Mouse (Mus musculus) forebrain, embryonic 14.5 days (tissue): ENCODE results near the gene Aes. TPM values are rescaled to one million over a fixed set of nuclear protein-coding genes. Genes with fewer than 3 reads are reported as not detected.

Experiments used
- ATAC-seq: fragments of 200-750 bp; cut with Nextera tagmentation; 2 replicates; pipeline ENCODE4 v1.8.0; 2017; ENCODE audit warnings: mild to moderate bottlenecking, moderate library complexity
- DNase-seq: peaks from one replicate; pipeline ENCODE4 v3.0.0-alpha.2; 2015; ENCODE audit warnings: low spot score
- H3K27ac ChIP-seq: fragments of 300-500 bp; sonication (generic); 2 replicates; pipeline ENCODE4 v1.5.1; 2014; ENCODE audit warnings: low read depth, mild to moderate bottlenecking, control low read depth, low read length, moderate library complexity
- H3K27me3 ChIP-seq: fragments of 300-500 bp; sonication (generic); replicated peaks from 2 replicates; pipeline ENCODE4 v1.6.1; 2014; ENCODE audit warnings: low read length, control low read depth, mixed read lengths; ENCODE audit not compliant: control insufficient read depth, insufficient read depth
- H3K36me3 ChIP-seq: fragments of 300-500 bp; sonication (generic); 2 replicates; pipeline ENCODE4 v1.6.1; 2014; ENCODE audit warnings: low read length, control low read depth; ENCODE audit not compliant: control insufficient read depth, insufficient read depth
- H3K4me1 ChIP-seq: fragments of 300-500 bp; sonication (generic); 2 replicates; pipeline ENCODE4 v1.6.1; 2014; ENCODE audit warnings: antibody characterized with exemption, low read length, control low read depth; ENCODE audit not compliant: control insufficient read depth, insufficient read depth
- H3K4me2 ChIP-seq: fragments of 300-500 bp; sonication (generic); 2 replicates; pipeline ENCODE4 v1.6.1; 2014; ENCODE audit warnings: mild to moderate bottlenecking, control low read depth, low read length
- H3K4me3 ChIP-seq: fragments of 300-500 bp; sonication (generic); 2 replicates; pipeline ENCODE4 v1.5.1; 2014; ENCODE audit warnings: low read depth, low read length, control low read depth
- H3K9ac ChIP-seq: fragments of 300-500 bp; sonication (generic); 2 replicates; pipeline ENCODE4 v1.6.1; 2014; ENCODE audit warnings: mild to moderate bottlenecking, low read length, control low read depth, moderate library complexity
- H3K9me3 ChIP-seq: fragments of 300-500 bp; sonication (generic); replicated peaks from 2 replicates; pipeline ENCODE4 v1.6.1; 2016; ENCODE audit warnings: low read length, control low read depth, mixed read lengths; ENCODE audit not compliant: control insufficient read depth
- WGBS: fragments of 180-500 bp; shearing (Covaris S2); extraction: QIAGEN DNeasy Blood & Tissue Kit; methylation state at CpG from one replicate; pipeline ENCODE4 v1.1.7; 2014; 5-methylcytosine and 5-hydroxymethylcytosine counted together
- polyA plus RNA-seq: library from polyadenylated mRNA; unstranded; fragments of >200 nt; fragmentation: Nextera tagmentation; extraction: Ambion mirVana; gene quantifications from 2 replicates; pipeline ENCODE4 v1.2.1, GENCODE M21; 2014

Gene Aes
- polyA plus RNA-seq, 1 experiment from 2014 or later = 415 TPM

GRCm38 (mm10) chr10:81542727-81543460, 16.4 kb upstream of the Aes start:
- H3K36me3 ChIP-seq = peaks cover 12% of the 10 kb centered on the region; the same call in 1 of the 2 replicates
- H3K27me3 ChIP-seq = no peaks in the 10 kb centered on the region
- ATAC-seq = no peak
- 76% methylated on average over 7 of the region's 7 CpGs for WGBS
- peak overlapping the region; percentile 95; the same call in 1 of the 2 replicates for H3K9ac ChIP-seq
- H3K9me3 ChIP-seq = no peaks in the 10 kb centered on the region
- H3K4me2 ChIP-seq = peak overlapping the region; percentile 99
- no peak overlapping the region for H3K27ac ChIP-seq
- H3K4me1 ChIP-seq = peaks cover 12% of the 10 kb centered on the region
- H3K4me3 ChIP-seq = peak overlapping the region; percentile 94
- DNase-seq = no peak

- H3K4me2 ChIP-seq = peak overlapping the region; percentile 99
- H3K9me3 ChIP-seq = no peaks in the 10 kb centered on the region
- H3K4me3 ChIP-seq = peak overlapping the region; percentile 94
- DNase-seq (no peak), ATAC-seq (no peak)
- H3K27me3 ChIP-seq = no peaks in the 10 kb centered on the region
- WGBS = 81% methylated on average over 1 of the region's 1 CpGs
- peaks cover 12% of the 10 kb centered on the region for H3K4me1 ChIP-seq
- H3K9ac ChIP-seq = peak overlapping the region; percentile 95
- H3K36me3 ChIP-seq = peaks cover 9% of the 10 kb centered on the region; the same call in 1 of the 2 replicates
- no peak overlapping the region for H3K27ac ChIP-seq
Measured at GRCm38 (mm10) chr10:81543633-81544032, 15.7 kb upstream of the Aes start.

GRCm38 (mm10) chr10:81544296-81545160, 14.8 kb upstream of the Aes start:
- Histone ChIP-seq H3K9ac (peak overlapping the region; percentile 95), H3K36me3 (peaks cover 4% of the 10 kb centered on the region; the same call in 1 of the 2 replicates), H3K9me3 (no peaks in the 10 kb centered on the region), H3K4me2 (peak overlapping the region; percentile 99), H3K4me1 (peaks cover 12% of the 10 kb centered on the region), H3K27me3 (no peaks in the 10 kb centered on the region), H3K27ac (peak overlapping the region; percentile 75), H3K4me3 (peak overlapping the region; percentile 94)
- ATAC-seq = peak; percentile 5
- no peak for DNase-seq
- under 1% methylated on average over 89 of the region's 93 CpGs for WGBS

- 1% methylated on average over 58 of the region's 59 CpGs for WGBS
- Histone ChIP-seq H3K27me3 (no peaks in the 10 kb centered on the region), H3K4me3 (peak within 1 kb of the TSS; percentile 94), H3K4me1 (peaks cover 12% of the 10 kb centered on the region), H3K9ac (peak within 1 kb of the TSS; percentile 95), H3K27ac (peak within 1 kb of the TSS; percentile 81), H3K9me3 (no peaks in the 10 kb centered on the region), H3K36me3 (no peaks in the 10 kb centered on the region), H3K4me2 (peak within 1 kb of the TSS; percentile 99)
- DNase-seq = peak; percentile 100
- peak; percentile 97 for ATAC-seq
Measured at GRCm38 (mm10) chr10:81545161-81545747, 14.0 kb upstream of the Aes start, which contains the start of gene Gna11. TSS of gene Gna11 (minus strand) at chr10:81545190.

- peak overlapping the region; percentile 22; the same call in 1 of the 2 replicates for H3K9ac ChIP-seq
- H3K36me3 ChIP-seq = no peaks in the 10 kb centered on the region
- H3K27ac ChIP-seq = no peak overlapping the region
- peaks cover 12% of the 10 kb centered on the region for H3K4me1 ChIP-seq
- H3K4me2 ChIP-seq = no peak overlapping the region
- H3K4me3 ChIP-seq = no peak overlapping the region
- 84% methylated on average over 5 of the region's 5 CpGs for WGBS
- DNase-seq (no peak), ATAC-seq (no peak)
- no peaks in the 10 kb centered on the region for H3K9me3 ChIP-seq
- no peaks in the 10 kb centered on the region for H3K27me3 ChIP-seq
Measured at GRCm38 (mm10) chr10:81546332-81546731, 13.0 kb upstream of the Aes start.

GRCm38 (mm10) chr10:81546788-81547571, 12.3 kb upstream of the Aes start:
- H3K27me3 ChIP-seq = no peaks in the 10 kb centered on the region
- H3K36me3 ChIP-seq = no peaks in the 10 kb centered on the region
- H3K27ac ChIP-seq = no peak overlapping the region
- no peak overlapping the region for H3K4me3 ChIP-seq
- ATAC-seq (no peak), DNase-seq (no peak)
- WGBS = 92% methylated on average over 13 of the region's 13 CpGs
- H3K4me1 ChIP-seq = peaks cover 14% of the 10 kb centered on the region
- H3K9me3 ChIP-seq = no peaks in the 10 kb centered on the region
- H3K9ac ChIP-seq = no peak overlapping the region
- no peak overlapping the region for H3K4me2 ChIP-seq

- WGBS = 73% methylated on average over 5 of the region's 5 CpGs
Measured at GRCm38 (mm10) chr10:81548944-81549343, 10.3 kb upstream of the Aes start.

GRCm38 (mm10) chr10:81550257-81550656, 9.0 kb upstream of the Aes start:
- no peaks in the 10 kb centered on the region for H3K27me3 ChIP-seq
- WGBS = 15% methylated on average over 7 of the region's 7 CpGs
- H3K27ac ChIP-seq = no peak overlapping the region
- no peak overlapping the region for H3K4me2 ChIP-seq
- DNase-seq (peak; percentile 58), ATAC-seq (no peak)
- H3K4me1 ChIP-seq = 0 out of 2 replicates have a peak, but pooled peaks cover 2% of the 10 kb centered on the region
- H3K36me3 ChIP-seq = no peaks in the 10 kb centered on the region
- H3K9me3 ChIP-seq = no peaks in the 10 kb centered on the region
- H3K9ac ChIP-seq = no peak overlapping the region
- H3K4me3 ChIP-seq = no peak overlapping the region

More at GRCm38 (mm10) chr10:81548944-81549343, 10.3 kb upstream of the Aes start:
- Histone ChIP-seq H3K27me3 (no peaks in the 10 kb centered on the region), H3K9me3 (no peaks in the 10 kb centered on the region), H3K4me1 (peaks cover 4% of the 10 kb centered on the region), H3K9ac (no peak overlapping the region), H3K27ac (no peak overlapping the region), H3K4me2 (no peak overlapping the region), H3K4me3 (no peak overlapping the region), H3K36me3 (no peaks in the 10 kb centered on the region)
- no peak for DNase-seq
- ATAC-seq = no peak
